Mouse (Mus musculus): ENCODE measurements around the gene Mthfd2l. TPM values are rescaled to one million over a fixed set of nuclear protein-coding genes. Genes with fewer than 3 reads are reported as not detected.

Gene Mthfd2l
- polyA plus RNA-seq (2021): 30.6 TPM

GRCm38 (mm10) chr5:90930971-90931851 is at the start of gene Mthfd2l:
Mthfd2l (plus strand) TSS chr5:90931117.
- ATAC-seq: peak; percentile 98
- peak; percentile 33 for DNase-seq (ENCODE audit: low read depth, low spot score)
- ChIA-PET CTCF (interaction anchor here (0.7 to 2.0 kb wide), 7 partner anchors 9 to 323 kb away, joined by 3 to 8 read pairs (median 4); partner anchors contain the start of gene Cxcl2), POLR2A (interaction anchor here (0.7 to 1.1 kb wide), 4 partner anchors 24 to 243 kb away, joined by 3 to 4 read pairs (median 4); no protein-coding TSS in a partner anchor)
- peak; percentile 99 for TF ChIP-seq CTCF (IDR thresholded peaks at IDR 0.05)
- in situ Hi-C loops (cut with MboI; ENCODE audit: low pct_unique_long_range_greater_than_20kb): no loop called here
- H3K27me3 ChIP-seq: no peaks in the 10 kb centered on the region

DNA sequence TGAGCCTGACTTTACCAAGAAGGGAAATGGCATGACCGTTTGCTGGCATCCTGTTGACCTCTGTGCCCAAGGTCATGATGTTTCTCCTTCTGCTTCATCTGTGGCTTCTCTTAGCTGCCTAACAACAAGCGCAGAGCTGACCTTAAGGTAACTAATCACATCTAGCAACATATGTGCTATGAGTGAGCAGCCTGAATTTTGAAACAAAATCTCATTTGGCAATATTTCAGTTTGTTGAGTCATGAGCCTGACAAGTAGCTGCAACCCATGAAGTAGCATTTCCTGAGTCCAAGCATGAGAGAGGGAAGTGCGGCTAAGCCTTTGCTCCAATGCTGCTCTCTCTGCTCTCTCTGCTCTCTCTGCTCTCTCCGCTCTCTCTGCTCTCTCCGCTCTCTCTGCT is 49.2 kb upstream of the Mthfd2l start:
- ATAC-seq (peak; percentile 29), DNase-seq (ENCODE audit: low read depth, low spot score) (no peak)
- POLR2A ChIA-PET: interaction anchor here (1.6 to 2.0 kb wide), 2 partner anchors 9 to 122 kb away, joined by 10 to 12 read pairs; partner anchors contain the start of genes Cxcl1 and Cxcl5
- TF ChIP-seq CTCF (IDR thresholded peaks at IDR 0.05): no peak
- in situ Hi-C loops (cut with MboI; ENCODE audit: low pct_unique_long_range_greater_than_20kb): loop anchor here (25.0 kb wide), 1 partner anchor 1419 kb away; the partner anchor contains the start of gene Gc
- CTCF ChIA-PET: interaction anchor here (1.2 to 1.7 kb wide), 7 partner anchors 9 to 220 kb away, joined by 3 to 7 read pairs (median 5); partner anchors contain the start of genes Cxcl1, Cxcl15 and Cxcl3
- H3K27me3 ChIP-seq: no peaks in the 10 kb centered on the region

DNA sequence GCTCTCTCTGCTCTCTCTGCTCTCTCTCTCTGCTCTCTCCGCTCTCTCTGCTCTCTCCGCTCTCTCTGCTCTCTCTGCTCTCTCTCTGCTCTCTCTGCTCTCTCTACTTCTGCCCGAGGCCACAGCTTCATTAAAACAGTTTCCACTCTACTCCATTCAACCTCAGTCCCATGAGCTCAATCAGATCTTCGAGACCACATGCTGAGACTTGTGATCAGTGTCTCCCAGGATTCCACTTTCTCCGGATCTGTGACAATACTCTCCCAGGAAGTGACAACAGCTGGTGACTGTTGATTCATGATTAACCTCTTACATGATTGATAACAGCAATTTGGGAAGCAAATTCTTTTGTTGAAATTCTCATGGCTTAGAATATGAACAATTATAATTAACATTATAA is 48.8 kb upstream of the Mthfd2l start:
- no peak for DNase-seq (ENCODE audit: low read depth, low spot score)
- TF ChIP-seq CTCF (IDR thresholded peaks at IDR 0.05): no peak
- ChIA-PET POLR2A (interaction anchor here (1.6 to 2.0 kb wide), 2 partner anchors 9 to 123 kb away, joined by 10 to 12 read pairs; partner anchors contain the start of genes Cxcl1 and Cxcl5), CTCF (interaction anchor here (1.2 to 1.7 kb wide), 6 partner anchors 9 to 221 kb away, joined by 3 to 7 read pairs (median 4); partner anchors contain the start of genes Cxcl1, Cxcl15 and Cxcl3)
- in situ Hi-C loops (cut with MboI; ENCODE audit: low pct_unique_long_range_greater_than_20kb): loop anchor here (25.0 kb wide), 1 partner anchor 1420 kb away; the partner anchor contains the start of gene Gc
- no peaks in the 10 kb centered on the region for H3K27me3 ChIP-seq
- ATAC-seq: no peak

DNA sequence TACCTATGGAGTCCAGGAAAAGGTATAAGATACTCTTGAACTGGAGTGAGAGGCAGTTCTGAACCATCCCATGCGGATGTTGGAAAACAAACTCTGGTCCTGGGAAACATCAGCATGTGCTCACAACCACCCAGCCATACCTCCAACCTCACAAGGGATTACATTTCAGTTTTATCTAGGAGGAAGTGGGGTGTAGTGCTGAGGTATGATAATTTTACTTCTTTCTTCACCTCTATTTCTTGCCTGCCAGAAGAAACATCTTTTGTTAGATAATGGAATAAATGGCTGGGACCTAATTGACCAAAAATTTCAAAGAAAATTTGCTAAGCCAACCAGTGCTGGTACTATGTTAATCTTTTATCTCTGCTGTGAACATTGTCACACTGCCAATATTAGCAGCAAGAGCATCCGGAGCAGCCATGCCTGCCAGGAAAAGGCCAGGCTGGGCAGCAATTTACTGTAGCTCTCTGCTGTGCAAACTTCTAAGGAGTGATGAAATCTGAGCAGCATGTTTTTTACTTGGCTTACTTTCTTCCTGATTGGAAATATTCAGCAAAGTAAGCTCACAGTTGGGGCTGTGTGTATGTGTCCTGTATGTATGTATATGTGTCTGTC is 46.2 kb upstream of the Mthfd2l start:
- in situ Hi-C loops (cut with MboI; ENCODE audit: low pct_unique_long_range_greater_than_20kb): loop anchor here (25.0 kb wide), 1 partner anchor 1422 kb away; the partner anchor contains the start of gene Gc
- DNase-seq (ENCODE audit: low read depth, low spot score) (no peak), ATAC-seq (no peak)
- H3K27me3 ChIP-seq: no peaks in the 10 kb centered on the region
- CTCF ChIA-PET: interaction anchor here (1.4 to 2.0 kb wide), 3 partner anchors 9 to 84 kb away, joined by 3 to 6 read pairs (median 5); no protein-coding TSS in a partner anchor
- no peak for TF ChIP-seq CTCF (IDR thresholded peaks at IDR 0.05)
- POLR2A ChIA-PET: no interaction called here

GRCm38 (mm10) chr5:90888661-90889060 is 42.3 kb upstream of the Mthfd2l start:
- H3K27me3 ChIP-seq: no peaks in the 10 kb centered on the region
- DNase-seq (ENCODE audit: low read depth, low spot score) (no peak), ATAC-seq (no peak)
- CTCF ChIA-PET: interaction anchor here (1.5 to 6.6 kb wide), 4 partner anchors 12 to 227 kb away, joined by 5 to 55 read pairs (median 12); partner anchors contain the start of gene Cxcl2
- no peak for TF ChIP-seq CTCF (IDR thresholded peaks at IDR 0.05)
- in situ Hi-C loops (cut with MboI; ENCODE audit: low pct_unique_long_range_greater_than_20kb): loop anchor here (25.0 kb wide), 1 partner anchor 1426 kb away; the partner anchor contains the start of gene Gc
- POLR2A ChIA-PET: no interaction called here

DNA sequence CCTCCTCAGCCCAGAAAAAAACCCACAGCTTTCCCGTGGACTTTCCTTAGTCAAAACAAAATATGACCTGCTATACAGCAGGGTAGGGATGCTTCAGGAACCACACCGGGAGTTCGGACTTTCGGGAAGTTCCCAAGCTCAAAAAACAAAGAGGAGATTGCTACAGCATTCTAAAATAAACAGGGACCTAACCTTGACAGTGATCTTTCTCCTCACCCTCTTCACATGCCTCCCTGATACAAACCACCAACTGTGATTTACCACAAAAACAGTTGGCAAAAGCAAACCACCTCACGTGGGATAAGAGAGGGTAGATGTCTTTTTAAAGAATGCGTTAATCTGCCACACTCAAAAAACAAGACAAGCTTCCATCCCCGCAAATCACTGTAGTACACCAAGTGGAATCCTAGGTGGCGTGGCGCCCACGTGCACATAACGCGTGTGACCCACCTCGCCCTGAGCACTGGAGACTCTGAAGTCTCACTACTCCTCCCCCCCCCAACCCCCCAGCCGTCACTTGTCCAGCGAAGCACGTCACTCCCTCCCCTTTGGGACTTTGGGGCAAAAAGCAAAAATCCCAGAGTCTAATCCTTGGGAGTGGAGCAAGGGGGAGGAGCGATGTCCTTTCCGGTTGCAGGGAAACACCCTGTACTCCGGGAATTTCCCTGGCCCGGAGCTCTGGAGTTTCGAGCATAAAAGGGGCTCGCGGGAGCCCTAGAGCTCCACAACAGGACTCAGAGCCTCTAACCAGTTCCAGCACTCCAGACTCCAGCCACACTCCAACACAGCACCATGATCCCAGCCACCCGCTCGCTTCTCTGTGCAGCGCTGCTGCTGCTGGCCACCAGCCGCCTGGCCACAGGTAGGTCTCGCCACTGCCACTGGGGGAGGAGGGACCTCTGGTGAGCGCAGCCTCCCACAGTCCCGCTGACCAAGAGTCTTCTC is 40.1 kb upstream of the Mthfd2l start, which contains the start of gene Cxcl1:
TSS of gene Cxcl1 (plus strand) at position 723 of the 945 bp plus-strand sequence.
- ATAC-seq: peak; percentile 89
- CTCF ChIA-PET: interaction anchor here (0.8 to 6.6 kb wide), 16 partner anchors 10 to 290 kb away, joined by 3 to 55 read pairs (median 4); partner anchors contain the start of gene Cxcl2
- in situ Hi-C loops (cut with MboI; ENCODE audit: low pct_unique_long_range_greater_than_20kb): loop anchor here (25.0 kb wide), 1 partner anchor 1428 kb away; the partner anchor contains the start of gene Gc
- DNase-seq (ENCODE audit: low read depth, low spot score): no peak
- peak; percentile 49 for TF ChIP-seq CTCF (IDR thresholded peaks at IDR 0.05)
- no peaks in the 10 kb centered on the region for H3K27me3 ChIP-seq
- POLR2A ChIA-PET: interaction anchor here (0.9 to 2.1 kb wide), 3 partner anchors 9 to 42 kb away, joined by 4 to 12 read pairs (median 4); no protein-coding TSS in a partner anchor

DNA sequence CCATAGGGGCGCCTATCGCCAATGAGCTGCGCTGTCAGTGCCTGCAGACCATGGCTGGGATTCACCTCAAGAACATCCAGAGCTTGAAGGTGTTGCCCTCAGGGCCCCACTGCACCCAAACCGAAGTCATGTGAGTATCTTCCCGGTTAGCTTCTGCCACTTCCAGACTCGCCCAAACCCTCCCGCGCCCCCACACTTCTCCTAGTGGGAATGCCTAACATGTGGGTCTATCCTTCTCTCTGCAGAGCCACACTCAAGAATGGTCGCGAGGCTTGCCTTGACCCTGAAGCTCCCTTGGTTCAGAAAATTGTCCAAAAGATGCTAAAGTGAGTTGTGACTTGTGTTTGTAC is 39.5 kb upstream of the Mthfd2l start:
- no peaks in the 10 kb centered on the region for H3K27me3 ChIP-seq
- ATAC-seq (no peak), DNase-seq (ENCODE audit: low read depth, low spot score) (no peak)
- ChIA-PET CTCF (interaction anchor here (1.0 to 6.6 kb wide), 8 partner anchors 10 to 230 kb away, joined by 3 to 55 read pairs (median 8); partner anchors contain the start of gene Cxcl2), POLR2A (interaction anchor here (0.5 to 2.1 kb wide), 2 partner anchors 9 to 226 kb away, joined by 7 to 12 read pairs; no protein-coding TSS in a partner anchor)
- no peak for TF ChIP-seq CTCF (IDR thresholded peaks at IDR 0.05)
- in situ Hi-C loops (cut with MboI; ENCODE audit: low pct_unique_long_range_greater_than_20kb): loop anchor here (25.0 kb wide), 1 partner anchor 1429 kb away; the partner anchor contains the start of gene Gc

DNA sequence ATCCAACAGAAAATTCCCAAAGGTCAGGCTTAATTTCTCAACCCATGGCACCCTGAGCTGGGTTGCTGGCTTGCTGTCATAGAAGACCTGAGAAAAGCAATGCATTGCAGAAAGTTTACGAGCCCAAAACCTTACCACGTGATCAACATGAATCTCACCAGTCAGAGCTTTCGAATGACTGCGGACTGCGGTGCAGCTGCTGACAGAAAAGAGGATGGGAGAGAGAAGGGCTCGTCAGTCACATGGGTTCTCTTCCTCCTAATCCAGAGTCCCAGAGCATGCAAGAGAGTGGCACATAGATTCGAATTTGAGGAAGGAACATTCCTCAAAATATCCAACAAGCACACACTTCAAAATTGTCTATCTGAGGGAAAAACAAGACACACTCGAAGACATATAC is 36.7 kb upstream of the Mthfd2l start:
- DNase-seq (ENCODE audit: low read depth, low spot score) (no peak), ATAC-seq (no peak)
- no peaks in the 10 kb centered on the region for H3K27me3 ChIP-seq
- ChIA-PET CTCF (interaction anchor here (6.6 kb wide), 1 partner anchor 8 kb away, joined by 55 read pairs; the partner anchor contains the start of gene Cxcl2), POLR2A (no interaction called here)
- TF ChIP-seq CTCF (IDR thresholded peaks at IDR 0.05): no peak
- in situ Hi-C loops (cut with MboI; ENCODE audit: low pct_unique_long_range_greater_than_20kb): loop anchor here (25.0 kb wide), 1 partner anchor 1432 kb away; the partner anchor contains the start of gene Gc

GRCm38 (mm10) chr5:90897429-90897828 is 33.5 kb upstream of the Mthfd2l start:
- POLR2A ChIA-PET: no interaction called here

More at GRCm38 (mm10) chr5:90897429-90897828, 33.5 kb upstream of the Mthfd2l start:
- H3K27me3 ChIP-seq: no peaks in the 10 kb centered on the region
- ATAC-seq (no peak), DNase-seq (ENCODE audit: low read depth, low spot score) (no peak)
- CTCF ChIA-PET: interaction anchor here (0.8 kb wide), 1 partner anchor 26 kb away, joined by 3 read pairs; no protein-coding TSS in a partner anchor
- no peak for TF ChIP-seq CTCF (IDR thresholded peaks at IDR 0.05)
- in situ Hi-C loops (cut with MboI; ENCODE audit: low pct_unique_long_range_greater_than_20kb): loop anchor here (25.0 kb wide), 1 partner anchor 1435 kb away; the partner anchor contains the start of gene Gc
